Mouse (Mus musculus) liver, postnatal 0 days (tissue): ENCODE results near the gene Polr2l. TPM values are rescaled to one million over a fixed set of nuclear protein-coding genes. Genes with fewer than 3 reads are reported as not detected.

Experiments used
- ATAC-seq: fragments of 200-750 bp; cut with Nextera tagmentation; 2 replicates; pipeline ENCODE4 v1.8.0; 2017; ENCODE audit warnings: mild to moderate bottlenecking, moderate library complexity
- DNase-seq: peaks from one replicate; pipeline ENCODE4 v3.0.0-alpha.2; 2016
- H3K27ac ChIP-seq: fragments of 300-500 bp; sonication (generic); 2 replicates; pipeline ENCODE4 v1.5.1; 2014; ENCODE audit warnings: antibody characterized with exemption, moderate library complexity, mild to moderate bottlenecking, low read depth
- H3K27me3 ChIP-seq: fragments of 300-500 bp; sonication (generic); 2 replicates; pipeline ENCODE4 v1.6.1; 2014; ENCODE audit warnings: low read length, control low read depth, mixed read lengths; ENCODE audit not compliant: insufficient read depth
- H3K36me3 ChIP-seq: fragments of 300-500 bp; sonication (generic); replicated peaks from 2 replicates; pipeline ENCODE4 v1.6.1; 2014; ENCODE audit warnings: mild to moderate bottlenecking, control low read depth, low read length, moderate library complexity, mixed read lengths; ENCODE audit not compliant: insufficient read depth
- H3K4me1 ChIP-seq: fragments of 300-500 bp; sonication (generic); 2 replicates; pipeline ENCODE4 v1.6.1; 2014; ENCODE audit warnings: antibody characterized with exemption, mild to moderate bottlenecking, control low read depth; ENCODE audit not compliant: insufficient read depth
- H3K4me2 ChIP-seq: fragments of 300-500 bp; sonication (generic); 2 replicates; pipeline ENCODE4 v1.6.1; 2014; ENCODE audit warnings: low read depth, mild to moderate bottlenecking, low read length, moderate library complexity, mixed read lengths
- H3K4me3 ChIP-seq: fragments of 300-500 bp; sonication (generic); 2 replicates; pipeline ENCODE4 v1.5.1; 2014; ENCODE audit warnings: low read depth, low read length
- H3K9ac ChIP-seq: fragments of 300-500 bp; sonication (generic); replicated peaks from 2 replicates; pipeline ENCODE4 v1.6.1; 2014; ENCODE audit warnings: mild to moderate bottlenecking, moderate library complexity
- H3K9me3 ChIP-seq: fragments of 300-500 bp; sonication (generic); 2 replicates; pipeline ENCODE4 v1.6.1; 2016; ENCODE audit warnings: mild to moderate bottlenecking, control low read depth, low read length, mixed read lengths
- CTCF ChIP-seq: sonication (generic); IDR thresholded peaks from 2 replicates; pipeline ENCODE4 v1.5.1; 2016; ENCODE audit warnings: antibody characterized with exemption, low read depth
- EP300 ChIP-seq: IDR thresholded peaks from 2 replicates; pipeline ENCODE4 v1.6.1; 2016; ENCODE audit warnings: antibody characterized with exemption, low read depth, mild to moderate bottlenecking
- WGBS: fragments of 180-500 bp; shearing (Covaris S2); extraction: QIAGEN DNeasy Blood & Tissue Kit; methylation state at CpG from one replicate; pipeline ENCODE4 v1.1.7; 2014; ENCODE audit not compliant: insufficient replicate concordance; 5-methylcytosine and 5-hydroxymethylcytosine counted together
- polyA plus RNA-seq: library from polyadenylated mRNA; unstranded; fragments of >200 nt; fragmentation: Nextera tagmentation; extraction: Ambion mirVana; gene quantifications from 2 replicates; pipeline ENCODE4 v1.2.1, GENCODE M21; 2015

The Polr2l gene
- polyA plus RNA-seq = 41.8 and 45.1 TPM in 2 replicates

DNA sequence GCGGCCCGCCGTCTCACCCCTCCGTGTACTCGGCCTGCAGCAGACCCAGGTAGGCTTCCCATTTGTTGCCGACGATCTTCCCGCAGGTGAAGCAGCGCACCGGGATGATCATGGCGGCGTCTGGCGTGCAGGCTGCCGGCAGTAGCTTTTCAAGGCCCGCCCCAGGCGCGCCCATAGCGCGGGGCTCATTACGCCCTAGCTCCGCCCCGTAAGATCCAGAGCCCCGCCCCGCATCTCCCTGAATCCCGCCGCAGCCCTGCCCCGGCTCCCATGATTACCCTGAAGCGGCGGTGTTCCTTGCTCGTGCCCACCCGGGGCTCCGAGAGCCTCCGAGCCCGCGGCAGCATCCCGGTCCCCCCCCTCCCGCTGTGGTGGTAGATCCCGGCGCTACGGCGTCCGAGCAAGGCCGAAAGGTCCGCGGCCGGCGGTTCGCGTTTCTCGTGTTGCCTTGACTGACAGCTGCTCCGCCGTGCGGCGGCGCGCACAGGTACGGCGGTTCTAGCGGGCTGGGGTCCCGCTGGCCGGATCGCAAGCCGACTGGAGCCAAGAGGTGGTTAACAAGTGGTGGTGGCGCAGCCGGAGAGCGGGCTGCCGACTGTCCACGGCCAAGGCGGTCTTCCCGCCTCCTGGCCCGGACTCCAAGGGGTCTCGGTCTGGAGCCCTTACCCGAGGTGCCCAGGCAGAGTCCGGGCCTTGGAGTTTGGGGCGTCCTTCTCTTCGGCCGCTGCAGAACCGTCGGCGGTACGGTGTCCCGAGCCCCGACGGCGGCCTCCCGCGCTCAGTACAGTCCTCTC lies at the start of gene Polr2l, which contains the start of gene Tspan4:
Polr2l (minus strand) TSS at position 122 of the 794 bp plus-strand sequence.
Tspan4 (plus strand) TSS at position 230 of the 794 bp plus-strand sequence.
- H3K4me1 ChIP-seq = peaks cover 40% of the 10 kb centered on the region
- peak; percentile 75 for ATAC-seq
- TF ChIP-seq CTCF (peak; percentile 29; the same call in 1 of the 2 replicates), EP300 (peak; percentile 59; the same call in 1 of the 2 replicates)
- no peaks in the 10 kb centered on the region for H3K9me3 ChIP-seq
- peak within 1 kb of the TSS; percentile 96 for H3K27ac ChIP-seq
- WGBS = under 1% methylated on average over 59 of the region's 87 CpGs
- peak within 1 kb of the TSS; percentile 92 for H3K4me2 ChIP-seq
- no peaks in the 10 kb centered on the region for H3K27me3 ChIP-seq
- H3K36me3 ChIP-seq = peaks cover 14% of the 10 kb centered on the region
- peak within 1 kb of the TSS; percentile 80 for H3K9ac ChIP-seq
- peak within 1 kb of the TSS; percentile 81 for H3K4me3 ChIP-seq
- peak; percentile 90 for DNase-seq

DNA sequence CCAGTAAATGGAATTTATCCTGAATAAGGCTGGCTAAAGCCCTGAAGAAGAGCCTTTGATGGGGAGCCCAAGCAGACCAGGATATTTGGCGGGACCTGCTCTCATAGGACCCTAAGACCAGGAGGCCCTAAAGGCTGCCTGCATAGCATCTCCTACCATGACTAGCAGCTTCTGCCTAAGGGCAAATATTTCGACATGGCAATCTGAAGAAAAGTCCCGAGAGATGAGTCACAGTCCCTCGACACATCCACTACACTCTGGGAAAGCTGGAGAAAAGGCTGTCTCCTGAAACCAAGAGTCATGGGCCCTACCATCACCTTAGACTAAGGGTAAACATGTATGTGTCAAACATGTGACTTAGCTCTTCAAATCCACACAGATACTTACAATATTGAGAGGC lies 49.3 kb upstream of the Polr2l start:
- H3K9me3 ChIP-seq = no peaks in the 10 kb centered on the region
- TF ChIP-seq CTCF (no peak), EP300 (no peak)
- 85% methylated on average over 4 of the region's 4 CpGs for WGBS
- no peak overlapping the region for H3K27ac ChIP-seq
- H3K4me1 ChIP-seq = no peaks in the 10 kb centered on the region; the same call in 1 of the 2 replicates
- ATAC-seq = no peak
- H3K4me2 ChIP-seq = no peak overlapping the region
- peaks cover 7% of the 10 kb centered on the region; the same call in 1 of the 2 replicates for H3K36me3 ChIP-seq
- H3K9ac ChIP-seq = no peak overlapping the region
- no peak for DNase-seq
- no peaks in the 10 kb centered on the region for H3K27me3 ChIP-seq
- H3K4me3 ChIP-seq = no peak overlapping the region

DNA sequence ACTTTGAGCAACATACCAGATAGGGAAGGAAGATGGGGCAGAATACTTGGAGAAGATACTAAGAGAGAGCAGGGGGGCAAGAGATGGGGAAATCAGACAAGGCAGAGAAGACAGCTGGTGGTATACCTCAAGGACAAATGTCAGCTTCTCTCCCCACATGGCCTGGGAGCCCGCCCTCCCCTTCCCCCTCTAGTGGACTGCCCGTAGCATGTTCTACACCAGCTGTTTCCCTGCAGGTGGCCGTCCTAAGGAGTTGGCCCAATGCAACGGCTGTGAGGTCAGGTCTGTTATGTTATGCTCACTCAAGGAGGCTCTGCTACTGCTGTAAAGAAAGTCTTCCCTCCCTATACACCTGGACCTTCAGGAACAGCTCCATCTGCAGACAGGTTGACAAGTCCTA lies 48.1 kb upstream of the Polr2l start:
- Histone ChIP-seq H3K4me2 (no peak overlapping the region), H3K4me1 (peaks cover 6% of the 10 kb centered on the region; the same call in 1 of the 2 replicates), H3K36me3 (peaks cover 7% of the 10 kb centered on the region; the same call in 1 of the 2 replicates), H3K27ac (no peak overlapping the region), H3K4me3 (no peak overlapping the region), H3K9ac (no peak overlapping the region), H3K27me3 (no peaks in the 10 kb centered on the region), H3K9me3 (no peaks in the 10 kb centered on the region)
- ATAC-seq = no peak
- TF ChIP-seq EP300 (no peak), CTCF (peak; percentile 26; the same call in 1 of the 2 replicates)
- DNase-seq = no peak
- WGBS = 49% methylated on average over 4 of the region's 4 CpGs

DNA sequence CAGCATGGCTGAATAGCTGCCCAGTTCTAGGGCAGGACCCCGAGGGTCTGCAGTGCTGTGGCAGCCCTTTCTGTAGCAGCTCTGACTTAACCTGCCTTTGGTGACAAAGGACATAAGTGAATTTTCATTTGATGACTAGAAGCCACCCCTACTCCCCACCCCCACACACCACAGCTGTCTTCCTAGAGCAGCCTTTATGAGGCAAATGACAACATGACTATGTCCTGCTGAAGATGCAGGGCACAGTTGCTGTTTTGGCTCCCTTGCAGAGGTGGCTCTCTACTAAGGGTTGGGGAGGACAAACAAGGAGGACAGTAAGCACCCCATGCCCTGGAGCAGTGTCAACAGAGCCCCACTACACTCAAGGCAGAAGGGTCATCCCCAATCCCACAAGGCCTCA lies 44.9 kb upstream of the Polr2l start:
- Histone ChIP-seq H3K36me3 (peaks cover 7% of the 10 kb centered on the region; the same call in 1 of the 2 replicates), H3K27ac (no peak overlapping the region)
- WGBS = 70% methylated on average over 1 of the region's 1 CpGs

DNA sequence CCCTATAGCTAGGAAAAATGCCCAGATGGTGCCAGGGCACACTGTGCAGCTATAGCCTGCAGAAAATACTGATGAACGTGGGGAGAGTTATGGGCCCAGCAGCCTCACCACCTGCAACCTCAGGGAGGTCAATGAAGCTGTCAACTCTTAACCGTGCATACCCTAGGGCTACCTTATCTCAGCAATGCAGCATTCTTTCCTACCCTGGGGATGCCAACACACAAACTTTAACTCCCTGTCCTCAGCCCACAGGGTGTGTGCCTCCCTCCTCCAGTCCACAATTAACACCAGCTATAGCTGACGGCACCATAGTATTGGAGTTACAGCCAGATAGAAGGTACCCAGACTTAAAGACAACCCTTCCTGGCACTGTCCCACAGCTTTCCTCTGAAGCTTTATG lies 44.0 kb upstream of the Polr2l start:
- WGBS = 59% methylated on average over 3 of the region's 3 CpGs
- Histone ChIP-seq H3K4me1 (peaks cover 13% of the 10 kb centered on the region), H3K36me3 (peaks cover 4% of the 10 kb centered on the region; the same call in 1 of the 2 replicates), H3K4me2 (no peak overlapping the region), H3K27me3 (no peaks in the 10 kb centered on the region), H3K27ac (peak overlapping the region; percentile 16; the same call in 1 of the 2 replicates), H3K4me3 (no peak overlapping the region), H3K9me3 (no peaks in the 10 kb centered on the region), H3K9ac (no peak overlapping the region)
- peak; percentile 43 for ATAC-seq
- no peak for TF ChIP-seq CTCF
- TF ChIP-seq EP300 = no peak
- DNase-seq = peak; percentile 14

More for the DNA sequence above, 44.9 kb upstream of the Polr2l start:
- Histone ChIP-seq H3K27me3 (no peaks in the 10 kb centered on the region), H3K4me3 (no peak overlapping the region), H3K4me2 (no peak overlapping the region), H3K9me3 (no peaks in the 10 kb centered on the region), H3K9ac (no peak overlapping the region), H3K4me1 (peaks cover 13% of the 10 kb centered on the region)
- ATAC-seq (no peak), DNase-seq (no peak)
- TF ChIP-seq EP300 (no peak), CTCF (no peak)

DNA sequence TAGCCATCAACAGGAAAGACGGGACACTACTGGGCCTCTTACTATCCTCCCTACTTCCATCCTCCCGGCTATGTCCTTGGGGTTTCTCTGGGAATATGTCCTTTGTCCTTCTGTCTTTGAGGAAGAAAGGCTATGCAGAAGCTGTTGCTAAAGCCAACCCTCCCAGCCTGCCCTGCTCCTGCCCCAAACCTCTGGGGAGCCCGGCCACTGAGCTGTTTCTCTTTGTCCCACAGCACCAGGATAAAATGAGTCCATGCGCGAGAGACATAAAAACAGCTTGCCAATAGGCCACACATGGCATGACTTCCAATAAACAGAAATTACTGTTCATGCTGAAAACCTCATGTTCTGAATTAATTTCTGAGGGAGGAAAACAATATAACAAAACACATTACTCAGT lies 43.4 kb upstream of the Polr2l start:
- no peak for DNase-seq
- no peak overlapping the region for H3K4me2 ChIP-seq
- H3K9ac ChIP-seq = no peak overlapping the region
- H3K4me3 ChIP-seq = no peak overlapping the region
- whole genome bisulfite sequencing = 84% methylated on average over 5 of the region's 5 CpGs
- no peaks in the 10 kb centered on the region for H3K9me3 ChIP-seq
- no peaks in the 10 kb centered on the region for H3K27me3 ChIP-seq
- H3K4me1 ChIP-seq = peaks cover 13% of the 10 kb centered on the region
- H3K27ac ChIP-seq = peak overlapping the region; percentile 86
- no peak for ATAC-seq
- H3K36me3 ChIP-seq = peaks cover 7% of the 10 kb centered on the region; the same call in 1 of the 2 replicates
- TF ChIP-seq CTCF (no peak), EP300 (no peak)
